Mouse (Mus musculus) liver, postnatal 0 days (tissue): Measurements from ENCODE around the gene Car14. TPM values are rescaled to one million over a fixed set of nuclear protein-coding genes. Genes with fewer than 3 reads are reported as not detected.

Experiments used
- ATAC-seq: fragments of 200-750 bp; cut with Nextera tagmentation; 2 replicates; pipeline ENCODE4 v1.8.0; 2017; ENCODE audit warnings: mild to moderate bottlenecking, moderate library complexity
- DNase-seq: peaks from one replicate; pipeline ENCODE4 v3.0.0-alpha.2; 2016
- H3K27ac ChIP-seq: fragments of 300-500 bp; sonication (generic); 2 replicates; pipeline ENCODE4 v1.5.1; 2014; ENCODE audit warnings: antibody characterized with exemption, moderate library complexity, mild to moderate bottlenecking, low read depth
- H3K27me3 ChIP-seq: fragments of 300-500 bp; sonication (generic); 2 replicates; pipeline ENCODE4 v1.6.1; 2014; ENCODE audit warnings: low read length, control low read depth, mixed read lengths; ENCODE audit not compliant: insufficient read depth
- H3K36me3 ChIP-seq: fragments of 300-500 bp; sonication (generic); replicated peaks from 2 replicates; pipeline ENCODE4 v1.6.1; 2014; ENCODE audit warnings: mild to moderate bottlenecking, control low read depth, low read length, moderate library complexity, mixed read lengths; ENCODE audit not compliant: insufficient read depth
- H3K4me1 ChIP-seq: fragments of 300-500 bp; sonication (generic); 2 replicates; pipeline ENCODE4 v1.6.1; 2014; ENCODE audit warnings: antibody characterized with exemption, mild to moderate bottlenecking, control low read depth; ENCODE audit not compliant: insufficient read depth
- H3K4me2 ChIP-seq: fragments of 300-500 bp; sonication (generic); 2 replicates; pipeline ENCODE4 v1.6.1; 2014; ENCODE audit warnings: low read depth, mild to moderate bottlenecking, low read length, moderate library complexity, mixed read lengths
- H3K4me3 ChIP-seq: fragments of 300-500 bp; sonication (generic); 2 replicates; pipeline ENCODE4 v1.5.1; 2014; ENCODE audit warnings: low read depth, low read length
- H3K9ac ChIP-seq: fragments of 300-500 bp; sonication (generic); replicated peaks from 2 replicates; pipeline ENCODE4 v1.6.1; 2014; ENCODE audit warnings: mild to moderate bottlenecking, moderate library complexity
- H3K9me3 ChIP-seq: fragments of 300-500 bp; sonication (generic); 2 replicates; pipeline ENCODE4 v1.6.1; 2016; ENCODE audit warnings: mild to moderate bottlenecking, control low read depth, low read length, mixed read lengths
- CTCF ChIP-seq: sonication (generic); IDR thresholded peaks from 2 replicates; pipeline ENCODE4 v1.5.1; 2016; ENCODE audit warnings: antibody characterized with exemption, low read depth
- EP300 ChIP-seq: IDR thresholded peaks from 2 replicates; pipeline ENCODE4 v1.6.1; 2016; ENCODE audit warnings: antibody characterized with exemption, low read depth, mild to moderate bottlenecking
- WGBS: fragments of 180-500 bp; shearing (Covaris S2); extraction: QIAGEN DNeasy Blood & Tissue Kit; methylation state at CpG from one replicate; pipeline ENCODE4 v1.1.7; 2014; ENCODE audit not compliant: insufficient replicate concordance; 5-methylcytosine and 5-hydroxymethylcytosine counted together
- polyA plus RNA-seq: library from polyadenylated mRNA; unstranded; fragments of >200 nt; fragmentation: Nextera tagmentation; extraction: Ambion mirVana; gene quantifications from 2 replicates; pipeline ENCODE4 v1.2.1, GENCODE M21; 2015

Gene Car14
- polyA plus RNA-seq, 1 experiment from 2014 or later, result 17.3 TPM

- 54% methylated on average over 7 of the region's 7 CpGs for WGBS
- H3K9me3 ChIP-seq, result no peaks in the 10 kb centered on the region
These were observed 12.3 kb upstream of the Car14 start for GRCm38 (mm10) chr3:95916760-95917159.

GRCm38 (mm10) chr3:95914706-95915105, 10.2 kb upstream of the Car14 start:
- Histone ChIP-seq H3K36me3 (no peaks in the 10 kb centered on the region), H3K4me2 (no peak overlapping the region), H3K4me1 (no peaks in the 10 kb centered on the region), H3K9ac (no peak overlapping the region), H3K9me3 (no peaks in the 10 kb centered on the region), H3K27ac (no peak overlapping the region), H3K27me3 (no peaks in the 10 kb centered on the region), H3K4me3 (no peak overlapping the region)
- TF ChIP-seq EP300 (no peak), CTCF (no peak)
- WGBS, result 47% methylated on average over 4 of the region's 4 CpGs
- ATAC-seq (no peak), DNase-seq (no peak)

More at GRCm38 (mm10) chr3:95916760-95917159, 12.3 kb upstream of the Car14 start:
- no peaks in the 10 kb centered on the region for H3K4me1 ChIP-seq
- TF ChIP-seq EP300 (no peak), CTCF (no peak)
- no peak for ATAC-seq
- H3K4me3 ChIP-seq, result no peak overlapping the region
- no peaks in the 10 kb centered on the region for H3K36me3 ChIP-seq
- H3K4me2 ChIP-seq, result peak overlapping the region; percentile 35; the same call in 1 of the 2 replicates
- H3K27ac ChIP-seq, result peak overlapping the region; percentile 66
- H3K9ac ChIP-seq, result no peak overlapping the region
- no peaks in the 10 kb centered on the region for H3K27me3 ChIP-seq
- DNase-seq, result no peak

GRCm38 (mm10) chr3:95907613-95908012, 3.1 kb upstream of the Car14 start:
- no peak overlapping the region for H3K9ac ChIP-seq
- peaks cover 17% of the 10 kb centered on the region for H3K4me1 ChIP-seq
- H3K27me3 ChIP-seq, result peaks cover 37% of the 10 kb centered on the region
- ATAC-seq, result no peak
- no peaks in the 10 kb centered on the region for H3K36me3 ChIP-seq
- no peak overlapping the region for H3K27ac ChIP-seq
- H3K4me2 ChIP-seq, result no peak overlapping the region
- H3K9me3 ChIP-seq, result no peaks in the 10 kb centered on the region
- no peak for TF ChIP-seq EP300
- TF ChIP-seq CTCF, result no peak
- DNase-seq, result no peak
- H3K4me3 ChIP-seq, result no peak overlapping the region
- 55% methylated on average over 4 of the region's 4 CpGs for WGBS

GRCm38 (mm10) chr3:95906860-95907259, 2.4 kb upstream of the Car14 start:
- no peak overlapping the region for H3K9ac ChIP-seq
- peak overlapping the region; percentile 34 for H3K4me3 ChIP-seq
- no peak for ATAC-seq

GRCm38 (mm10) chr3:95905940-95906492, 1.5 kb upstream of the Car14 start:
- TF ChIP-seq CTCF (peak; percentile 72), EP300 (no peak)
- 1% methylated on average over 12 of the region's 12 CpGs for WGBS
- no peaks in the 10 kb centered on the region for H3K36me3 ChIP-seq
- H3K4me2 ChIP-seq, result peak overlapping the region; percentile 75
- H3K9me3 ChIP-seq, result no peaks in the 10 kb centered on the region
- ATAC-seq, result no peak
- no peak overlapping the region for H3K27ac ChIP-seq
- peaks cover 37% of the 10 kb centered on the region for H3K27me3 ChIP-seq
- peak; percentile 69 for DNase-seq
- peak overlapping the region; percentile 34 for H3K4me3 ChIP-seq
- no peak overlapping the region for H3K9ac ChIP-seq
- peaks cover 25% of the 10 kb centered on the region for H3K4me1 ChIP-seq

More at GRCm38 (mm10) chr3:95906860-95907259, 2.4 kb upstream of the Car14 start:
- peak; percentile 68 for DNase-seq
- Histone ChIP-seq H3K4me2 (peak overlapping the region; percentile 75), H3K4me1 (peaks cover 18% of the 10 kb centered on the region), H3K9me3 (no peaks in the 10 kb centered on the region), H3K36me3 (no peaks in the 10 kb centered on the region), H3K27ac (no peak overlapping the region), H3K27me3 (peaks cover 37% of the 10 kb centered on the region)
- TF ChIP-seq EP300, result no peak
- TF ChIP-seq CTCF, result peak; percentile 89
- under 1% methylated on average over 12 of the region's 12 CpGs for WGBS

GRCm38 (mm10) chr3:95905146-95905939, 852 bp upstream of the Car14 start:
- 1% methylated on average over 18 of the region's 18 CpGs for WGBS
- DNase-seq, result peak; percentile 72
- Histone ChIP-seq H3K4me2 (peak overlapping the region; percentile 75), H3K27me3 (peaks cover 37% of the 10 kb centered on the region), H3K27ac (peak overlapping the region; percentile 88), H3K4me1 (peaks cover 27% of the 10 kb centered on the region), H3K9ac (peak overlapping the region; percentile 64; the same call in 1 of the 2 replicates), H3K4me3 (peak overlapping the region; percentile 31; the same call in 1 of the 2 replicates), H3K9me3 (no peaks in the 10 kb centered on the region), H3K36me3 (no peaks in the 10 kb centered on the region)
- TF ChIP-seq CTCF (no peak), EP300 (no peak)
- peak; percentile 51 for ATAC-seq
